Mouse (Mus musculus) kidney, embryonic 16.5 days (tissue): Measurements from ENCODE around the gene Defb38. TPM values are rescaled to one million over a fixed set of nuclear protein-coding genes. Genes with fewer than 3 reads are reported as not detected.

Source experiments
- ATAC-seq: fragments of 200-750 bp; cut with Nextera tagmentation; 2 replicates; pipeline ENCODE4 v1.8.0; 2017; ENCODE audit warnings: moderate TSS enrichment; ENCODE audit not compliant: low FRiP score, low TSS enrichment
- H3K27ac ChIP-seq: fragments of 300-500 bp; sonication (generic); 2 replicates; pipeline ENCODE4 v1.5.1; 2014; ENCODE audit warnings: low read length
- H3K27me3 ChIP-seq: fragments of 300-500 bp; sonication (generic); 2 replicates; pipeline ENCODE4 v1.6.1; 2014; ENCODE audit warnings: low read length, control low read depth, mixed read lengths; ENCODE audit not compliant: insufficient read depth
- H3K36me3 ChIP-seq: fragments of 300-500 bp; sonication (generic); 2 replicates; pipeline ENCODE4 v1.6.1; 2014; ENCODE audit warnings: low read length, control low read depth, mixed read lengths; ENCODE audit not compliant: insufficient read depth
- H3K4me1 ChIP-seq: fragments of 300-500 bp; sonication (generic); 2 replicates; pipeline ENCODE4 v1.6.1; 2014; ENCODE audit warnings: low read length, control low read depth, mixed read lengths; ENCODE audit not compliant: insufficient read depth
- H3K4me2 ChIP-seq: fragments of 300-500 bp; sonication (generic); replicated peaks from 2 replicates; pipeline ENCODE4 v1.6.1; 2014; ENCODE audit warnings: low read depth, low read length
- H3K4me3 ChIP-seq: fragments of 300-500 bp; sonication (generic); 2 replicates; pipeline ENCODE4 v1.5.1; 2014; ENCODE audit warnings: mild to moderate bottlenecking, low read length
- H3K9ac ChIP-seq: fragments of 300-500 bp; sonication (generic); replicated peaks from 2 replicates; pipeline ENCODE4 v1.6.1; 2014; ENCODE audit warnings: low read length
- H3K9me3 ChIP-seq: fragments of 300-500 bp; sonication (generic); 2 replicates; pipeline ENCODE4 v1.6.1; 2016; ENCODE audit warnings: low read length, control low read depth
- WGBS: fragments of 180-500 bp; shearing (Covaris S2); extraction: QIAGEN DNeasy Blood & Tissue Kit; methylation state at CpG from one replicate; pipeline ENCODE4 v1.1.7; 2014; 5-methylcytosine and 5-hydroxymethylcytosine counted together
- polyA plus RNA-seq: library from polyadenylated mRNA; unstranded; fragments of >200 nt; fragmentation: Nextera tagmentation; extraction: Ambion mirVana; gene quantifications from 2 replicates; pipeline ENCODE4 v1.2.1, GENCODE M21; 2015

Defb38 gene
- not detected in 2 replicates for polyA plus RNA-seq

DNA sequence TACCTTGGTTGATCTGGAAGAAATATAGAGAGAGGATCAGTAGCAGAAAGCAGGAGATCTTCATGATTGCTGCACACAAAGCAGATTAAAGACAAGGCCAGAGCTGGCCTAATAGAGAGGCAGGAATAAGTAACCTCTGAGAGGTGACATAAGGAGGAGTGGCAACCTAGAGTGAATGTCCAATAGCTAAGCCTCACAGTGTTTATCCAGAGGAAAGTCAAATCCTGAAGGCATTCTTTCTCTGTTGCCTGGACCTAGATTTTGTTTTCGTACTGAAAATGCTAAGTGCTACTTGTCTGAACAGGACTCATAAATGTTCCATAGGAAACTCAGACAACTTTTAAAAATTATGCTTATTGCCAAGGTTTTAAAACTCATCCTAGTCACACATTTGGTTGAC, at the start of gene Defb38:
Gene Defb38, minus strand, starts transcription at position 101 of the 400 bp plus-strand sequence.
- 84% methylated on average over 1 of the region's 1 CpGs for WGBS
- H3K4me1 ChIP-seq, result no peaks in the 10 kb centered on the region
- H3K27ac ChIP-seq, result no peak within 1 kb of the TSS
- no peaks in the 10 kb centered on the region for H3K27me3 ChIP-seq
- H3K9ac ChIP-seq, result no peak within 1 kb of the TSS
- no peaks in the 10 kb centered on the region for H3K9me3 ChIP-seq
- H3K4me2 ChIP-seq, result no peak within 1 kb of the TSS
- no peaks in the 10 kb centered on the region for H3K36me3 ChIP-seq
- no peak for ATAC-seq
- no peak within 1 kb of the TSS for H3K4me3 ChIP-seq

- 70% methylated on average over 2 of the region's 2 CpGs for WGBS
- Histone ChIP-seq H3K27me3 (no peaks in the 10 kb centered on the region), H3K9ac (no peak overlapping the region), H3K36me3 (no peaks in the 10 kb centered on the region), H3K9me3 (no peaks in the 10 kb centered on the region; the same call in 1 of the 2 replicates), H3K4me2 (no peak overlapping the region), H3K27ac (no peak overlapping the region), H3K4me3 (no peak overlapping the region), H3K4me1 (no peaks in the 10 kb centered on the region)
- ATAC-seq, result no peak
Observed at GRCm38 (mm10) chr8:19066013-19066412, 39.6 kb upstream of the Defb38 start.

GRCm38 (mm10) chr8:19064710-19065109, 38.3 kb upstream of the Defb38 start, which contains the start of gene Defb39:
Gene Defb39, minus strand, starts transcription at chr8:19064810.
- H3K4me2 ChIP-seq, result no peak within 1 kb of the TSS
- no peaks in the 10 kb centered on the region for H3K27me3 ChIP-seq
- H3K36me3 ChIP-seq, result no peaks in the 10 kb centered on the region
- H3K9ac ChIP-seq, result no peak within 1 kb of the TSS
- no peaks in the 10 kb centered on the region; the same call in 1 of the 2 replicates for H3K9me3 ChIP-seq
- WGBS, result 84% methylated on average over 1 of the region's 1 CpGs
- no peak within 1 kb of the TSS for H3K27ac ChIP-seq
- no peaks in the 10 kb centered on the region for H3K4me1 ChIP-seq
- ATAC-seq, result no peak
- no peak within 1 kb of the TSS for H3K4me3 ChIP-seq

GRCm38 (mm10) chr8:19062891-19063290, 36.5 kb upstream of the Defb38 start:
- ATAC-seq, result no peak
- no peak overlapping the region for H3K4me3 ChIP-seq
- no peak overlapping the region for H3K4me2 ChIP-seq
- H3K4me1 ChIP-seq, result no peaks in the 10 kb centered on the region
- no peaks in the 10 kb centered on the region for H3K27me3 ChIP-seq
- no peaks in the 10 kb centered on the region for H3K36me3 ChIP-seq
- no peaks in the 10 kb centered on the region; the same call in 1 of the 2 replicates for H3K9me3 ChIP-seq
- no peak overlapping the region for H3K27ac ChIP-seq
- H3K9ac ChIP-seq, result no peak overlapping the region

GRCm38 (mm10) chr8:19045242-19045641, 18.9 kb upstream of the Defb38 start:
- WGBS, result 93% methylated on average over 14 of the region's 14 CpGs
- no peak overlapping the region for H3K9ac ChIP-seq
- ATAC-seq, result no peak
- no peaks in the 10 kb centered on the region for H3K36me3 ChIP-seq
- H3K4me3 ChIP-seq, result no peak overlapping the region
- H3K27me3 ChIP-seq, result no peaks in the 10 kb centered on the region
- H3K27ac ChIP-seq, result no peak overlapping the region
- no peaks in the 10 kb centered on the region for H3K4me1 ChIP-seq
- H3K4me2 ChIP-seq, result no peak overlapping the region
- H3K9me3 ChIP-seq, result peaks cover 4% of the 10 kb centered on the region; the same call in 1 of the 2 replicates

Other genes starting within 250 kb of the Defb38 start
- not detected in 2 replicates for gene Defb40, start 48.3 kb downstream of the Defb38 start, polyA plus RNA-seq
- not detected in 2 replicates for gene Defb37, start 35.5 kb downstream of the Defb38 start, polyA plus RNA-seq
- not detected in 2 replicates for gene Defb39, start 38.2 kb upstream of the Defb38 start, polyA plus RNA-seq
- 0.18 and 0.31 TPM in 2 replicates for gene Defb12, start 88.3 kb upstream of the Defb38 start, polyA plus RNA-seq
- gene Defb34, start 97.2 kb upstream of the Defb38 start, polyA plus RNA-seq, result not detected in 2 replicates
- 0.24 TPM in 1 of 2 replicates, not detected in the other for gene Gm45826, start 114.2 kb upstream of the Defb38 start, polyA plus RNA-seq
- not detected in 2 replicates for gene Defb14, start 167.8 kb upstream of the Defb38 start, polyA plus RNA-seq
- not detected in 2 replicates for gene Defb4, start 172.1 kb upstream of the Defb38 start, polyA plus RNA-seq
- gene Defb6, start 198.9 kb upstream of the Defb38 start, polyA plus RNA-seq, result not detected in 2 replicates
- not detected in 2 replicates for gene Defb46, start 213.3 kb upstream of the Defb38 start, polyA plus RNA-seq
- not detected in 2 replicates for gene Defb5, start 221.0 kb upstream of the Defb38 start, polyA plus RNA-seq